Mouse (Mus musculus): ENCODE results near the gene Mfng. TPM values are rescaled to one million over a fixed set of nuclear protein-coding genes. Genes with fewer than 3 reads are reported as not detected.

The Mfng gene
- total and polyA plus RNA-seq, 3 experiments: 35.2 to 63.7 (median 52.5) TPM

DNA sequence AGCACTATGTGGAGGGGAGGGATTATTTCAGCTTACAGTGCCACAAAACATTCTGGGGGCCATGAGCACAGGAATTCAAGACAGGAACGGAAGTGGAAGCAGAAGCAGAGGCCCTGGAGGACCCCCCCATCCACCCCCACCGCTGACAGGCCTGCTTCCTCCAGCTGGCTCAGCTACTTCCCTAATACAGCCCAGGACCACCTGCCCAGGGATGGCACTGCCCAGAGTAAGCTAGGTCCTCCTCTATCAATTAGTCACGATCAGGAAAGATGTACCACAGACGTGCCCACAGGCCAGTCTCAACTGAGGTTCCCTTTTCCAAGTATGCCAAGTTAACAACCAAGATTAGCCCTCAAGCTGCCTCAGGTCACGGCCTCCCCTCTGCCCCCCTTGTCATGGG, 19.1 kb downstream of the Mfng start:
- DNase-seq (ENCODE audit: extremely low read depth): no peak
- Histone ChIP-seq H3K36me3 (replicated peaks in 1 of 2; ENCODE audit: control insufficient read depth in 1 of 2, insufficient read depth in 1 of 2, low read length in 1 of 2) (peaks cover 15 to 85% of the 10 kb centered on the region in 2 experiments), H3K4me3 (replicated peaks in 1 of 3; ENCODE audit: low read depth in 2 of 3, low read length in 2 of 3, poor library complexity in 1 of 3) (no peak overlapping the region), H3K79me2 (replicated peaks; ENCODE audit: control insufficient read depth, extremely low read depth, insufficient read depth, poor library complexity, severe bottlenecking) (no peaks in the 10 kb centered on the region), H3K27ac (ENCODE audit: insufficient read depth, low read depth) (no peak overlapping the region), H3K4me1 (ENCODE audit: control insufficient read depth in 1 of 2, insufficient read depth in 2 of 2) (peaks cover 21 to 88% of the 10 kb centered on the region in 2 experiments), H3K9ac (ENCODE audit: insufficient read depth, low read depth) (no peak overlapping the region), H3K9me3 (replicated peaks; ENCODE audit: low read length) (no peaks in the 10 kb centered on the region), H3K4me2 (ENCODE audit: insufficient read depth, low read depth, poor library complexity, severe bottlenecking) (no peak overlapping the region), H3K27me3 (replicated peaks) (no peaks in the 10 kb centered on the region)
- in situ Hi-C loops (cut with MboI; ENCODE audit: low pct_ligation_motif_present, low pct_unique_long_range_greater_than_20kb, low sequenced_read_pairs) (no loop called here), dilution Hi-C loops (cut with MboI; ENCODE audit: extremely low pct_ligation_motif_present, extremely low pct_unique_long_range_greater_than_20kb, low sequenced_read_pairs) (no loop called here)
- TF ChIP-seq RCOR1 (conservative IDR thresholded peaks at IDR 0.05; ENCODE audit: low read depth, low read length) (no peak), MXI1 (IDR thresholded peaks at IDR 0.05; ENCODE audit: low read depth, low read length) (no peak), ZKSCAN1 (IDR thresholded peaks at IDR 0.05; ENCODE audit: borderline replicate concordance, low read depth, low read length) (no peak), USF2 (conservative IDR thresholded peaks at IDR 0.05; ENCODE audit: low read depth, low read length) (no peak), MYC (IDR thresholded peaks at IDR 0.05; ENCODE audit: low read depth, low read length) (no peak)

DNA sequence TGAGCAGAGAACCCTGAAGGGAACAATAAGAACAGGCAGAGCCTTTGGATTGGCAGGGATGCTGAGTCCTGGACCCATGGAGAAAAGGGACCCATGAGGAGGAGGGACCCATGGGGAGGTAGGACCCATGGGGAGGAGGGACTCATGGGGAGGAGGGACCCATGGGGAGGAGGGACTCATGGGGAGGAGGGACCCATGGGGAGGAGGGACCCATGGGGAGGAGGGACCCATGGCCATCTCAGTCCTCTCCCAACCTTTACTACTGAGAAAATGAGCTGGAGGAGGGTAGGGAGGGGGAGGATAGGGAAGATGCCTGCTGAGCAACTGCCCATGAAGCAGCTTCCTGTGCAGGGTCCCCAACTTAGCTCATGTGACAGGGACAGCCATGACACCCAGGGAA, 20.3 kb downstream of the Mfng start:
- no peak for TF ChIP-seq PAX5 (IDR thresholded peaks at IDR 0.05; ENCODE audit: low read length)
- no peak for TF ChIP-seq ETS1 (conservative IDR thresholded peaks at IDR 0.05; ENCODE audit: low read depth, low read length)
- no peak for TF ChIP-seq ZC3H11A (IDR thresholded peaks at IDR 0.05; ENCODE audit: low read depth, low read length)
- TF ChIP-seq MAFK (IDR thresholded peaks at IDR 0.05; ENCODE audit: insufficient replicate concordance, low read length): no peak
- TF ChIP-seq USF1 (IDR thresholded peaks at IDR 0.05; ENCODE audit: low read depth, low read length): no peak
- no peak for TF ChIP-seq SIN3A (IDR thresholded peaks at IDR 0.05; ENCODE audit: low read length)
- TF ChIP-seq UBTF (IDR thresholded peaks at IDR 0.05; ENCODE audit: low read depth, low read length): no peak
- TF ChIP-seq E2F4 (IDR thresholded peaks at IDR 0.05; ENCODE audit: insufficient replicate concordance, low read depth, low read length): no peak
- no peak for TF ChIP-seq POLR2A (IDR thresholded peaks at IDR 0.05; ENCODE audit: low read depth, low read length)
- TF ChIP-seq TCF12 (IDR thresholded peaks at IDR 0.05; ENCODE audit: low read depth, low read length): no peak
- TF ChIP-seq MEF2A (IDR thresholded peaks at IDR 0.05; ENCODE audit: borderline replicate concordance, low read depth, low read length): no peak
- TF ChIP-seq MAZ (IDR thresholded peaks at IDR 0.05; ENCODE audit: low read depth, low read length): no peak
- no peak for TF ChIP-seq ZKSCAN1 (IDR thresholded peaks at IDR 0.05; ENCODE audit: borderline replicate concordance, low read depth, low read length)
- TF ChIP-seq RCOR1 (conservative IDR thresholded peaks at IDR 0.05; ENCODE audit: low read depth, low read length): no peak
- TF ChIP-seq ELF1 (IDR thresholded peaks at IDR 0.05; ENCODE audit: low read depth, low read length): no peak
- no peak for TF ChIP-seq BHLHE40 (IDR thresholded peaks at IDR 0.05; ENCODE audit: low read depth, low read length)
- no peak for TF ChIP-seq CHD1 (IDR thresholded peaks at IDR 0.05; ENCODE audit: low read depth, low read length)
- TF ChIP-seq MAX (IDR thresholded peaks at IDR 0.05; ENCODE audit: low read length): no peak
- in situ Hi-C loops (cut with MboI; ENCODE audit: low pct_ligation_motif_present, low pct_unique_long_range_greater_than_20kb, low sequenced_read_pairs) (no loop called here), dilution Hi-C loops (cut with MboI; ENCODE audit: extremely low pct_ligation_motif_present, extremely low pct_unique_long_range_greater_than_20kb, low sequenced_read_pairs) (no loop called here)
- no peak for DNase-seq (ENCODE audit: extremely low read depth)
- no peak overlapping the region for H3K9ac ChIP-seq (ENCODE audit: insufficient read depth, low read depth)
- no peak overlapping the region for H3K27ac ChIP-seq (ENCODE audit: insufficient read depth, low read depth)
- H3K4me2 ChIP-seq (ENCODE audit: insufficient read depth, low read depth, poor library complexity, severe bottlenecking): no peak overlapping the region
- no peaks in the 10 kb centered on the region for H3K79me2 ChIP-seq (replicated peaks; ENCODE audit: control insufficient read depth, extremely low read depth, insufficient read depth, poor library complexity, severe bottlenecking)
- no peaks in the 10 kb centered on the region for H3K9me3 ChIP-seq (replicated peaks; ENCODE audit: low read length)
- no peak overlapping the region for H3K4me3 ChIP-seq (replicated peaks in 1 of 3; ENCODE audit: low read depth in 2 of 3, low read length in 2 of 3, poor library complexity in 1 of 3)
- H3K36me3 ChIP-seq (replicated peaks in 1 of 2; ENCODE audit: control insufficient read depth in 1 of 2, insufficient read depth in 1 of 2, low read length in 1 of 2): peaks cover 15 to 89% of the 10 kb centered on the region in 2 experiments
- peaks cover 13 to 80% of the 10 kb centered on the region in 2 experiments for H3K4me1 ChIP-seq (ENCODE audit: control insufficient read depth in 1 of 2, insufficient read depth in 2 of 2)
- no peaks in the 10 kb centered on the region for H3K27me3 ChIP-seq (replicated peaks)

All from CH12.LX (cell line).